Mouse (Mus musculus): ENCODE results near the gene Ift74.

DNA sequence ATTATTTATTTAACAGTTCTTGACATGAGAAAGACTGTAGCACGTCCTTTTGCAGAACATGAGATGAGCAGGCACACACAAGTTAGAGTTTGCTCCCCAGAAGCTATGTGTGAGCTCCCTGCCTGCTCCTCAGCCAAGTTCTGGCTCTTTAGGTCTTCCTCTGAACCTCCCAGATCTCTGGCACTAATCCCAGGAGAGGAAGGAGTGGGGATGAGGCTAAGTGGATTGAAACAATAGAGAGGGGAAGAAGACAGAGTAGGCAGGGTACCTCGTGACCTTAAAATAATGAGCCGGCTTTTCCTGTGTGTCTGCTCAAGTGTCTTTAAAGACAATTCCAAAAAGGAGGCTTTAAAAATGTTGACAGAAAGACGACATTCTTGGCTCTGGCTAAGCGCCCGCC, 100.9 kb downstream of the Ift74 start:
- TF ChIP-seq POLR2A (IDR thresholded peaks at IDR 0.05; ENCODE audit: borderline replicate concordance, control insufficient read depth, low read depth, low read length) (no peak), CTCF (IDR thresholded peaks at IDR 0.05; ENCODE audit: control insufficient read depth, insufficient read depth, low read length) (no peak)
